Mouse (Mus musculus): ENCODE measurements around the gene Tmem151b.

The Tmem151b gene

GRCm38 (mm10) chr17:45510871-45511270 lies 38.6 kb downstream of the Tmem151b start:
- DNase-seq (ENCODE audit: low spot score): no peak

GRCm38 (mm10) chr17:45506700-45507189 lies 42.7 kb downstream of the Tmem151b start, which contains the start of gene Aars2:
Gene Aars2, plus strand, starts transcription at chr17:45506841.
- DNase-seq (ENCODE audit: low spot score): peak; percentile 85

- DNase-seq (ENCODE audit: low spot score): no peak
Observed at GRCm38 (mm10) chr17:45505941-45506465, 43.5 kb downstream of the Tmem151b start.

DNA sequence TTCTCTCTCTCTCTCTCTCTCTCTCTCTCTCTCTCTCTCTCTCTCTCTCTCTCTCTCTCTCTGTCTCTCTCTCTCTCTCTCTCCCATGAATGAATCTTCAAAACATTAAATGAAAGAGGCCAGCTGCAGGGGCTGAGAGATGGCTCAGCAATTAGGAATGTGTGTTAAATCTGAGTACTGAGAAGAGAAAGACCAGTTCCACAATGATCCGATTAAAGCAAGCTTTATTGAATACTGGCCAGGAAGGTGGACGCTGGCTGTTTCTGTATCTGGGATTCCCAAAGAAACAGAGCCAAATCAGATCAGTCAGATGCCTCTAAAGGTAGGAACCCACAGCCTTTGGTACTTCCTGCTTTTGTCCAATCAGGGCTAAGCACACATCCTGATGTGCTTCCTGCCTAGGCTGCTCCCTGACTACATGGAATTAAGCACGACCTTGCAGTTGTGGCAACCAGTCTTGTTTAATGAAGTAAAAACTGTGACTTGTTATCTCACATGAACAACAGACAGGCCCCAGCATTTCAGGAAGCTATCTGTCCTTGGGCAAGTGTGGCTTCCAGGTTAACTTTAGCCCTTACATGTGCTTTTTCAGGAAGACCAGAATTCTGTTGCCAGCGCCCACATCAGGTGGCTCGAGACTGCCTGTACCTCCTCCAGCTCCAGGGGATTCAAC lies 46.0 kb downstream of the Tmem151b start:
- no peak for DNase-seq (ENCODE audit: low spot score)

- no peak for DNase-seq (ENCODE audit: low spot score)
Observed at GRCm38 (mm10) chr17:45502324-45502723, 47.2 kb downstream of the Tmem151b start.

- DNase-seq (ENCODE audit: low spot score): no peak
Observed at GRCm38 (mm10) chr17:45500981-45501380, 48.5 kb downstream of the Tmem151b start.

DNA sequence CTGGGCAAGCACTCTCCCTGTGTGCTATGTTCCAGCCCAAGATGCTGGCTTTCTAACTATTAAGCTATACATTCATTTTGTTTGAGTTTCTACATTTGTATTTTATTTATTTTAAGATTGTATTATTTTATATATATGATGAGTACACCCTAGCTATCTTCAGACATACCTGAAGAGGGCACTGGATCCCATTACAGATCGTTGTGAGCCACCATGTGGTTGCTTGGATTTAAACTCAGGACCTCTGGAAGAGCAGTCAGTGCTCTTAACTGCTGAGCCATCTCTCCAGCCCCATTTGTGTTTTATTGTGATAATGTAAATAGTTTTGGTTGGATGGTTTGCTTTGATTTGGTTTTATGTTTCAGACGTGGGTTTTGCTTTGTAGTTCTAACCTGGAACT lies 50.0 kb downstream of the Tmem151b start:
- no peak for DNase-seq (ENCODE audit: low spot score)

- no peak for DNase-seq (ENCODE audit: low spot score)
Observed at GRCm38 (mm10) chr17:45498397-45498796, 51.1 kb downstream of the Tmem151b start.

GRCm38 (mm10) chr17:45495398-45495797 lies 54.1 kb downstream of the Tmem151b start:
- no peak for DNase-seq (ENCODE audit: low spot score)

Measured in left cerebral cortex, adult 11 months (tissue).